15 mouse cellular contexts compared by ENCODE assay signal in the genomic region with DNA sequence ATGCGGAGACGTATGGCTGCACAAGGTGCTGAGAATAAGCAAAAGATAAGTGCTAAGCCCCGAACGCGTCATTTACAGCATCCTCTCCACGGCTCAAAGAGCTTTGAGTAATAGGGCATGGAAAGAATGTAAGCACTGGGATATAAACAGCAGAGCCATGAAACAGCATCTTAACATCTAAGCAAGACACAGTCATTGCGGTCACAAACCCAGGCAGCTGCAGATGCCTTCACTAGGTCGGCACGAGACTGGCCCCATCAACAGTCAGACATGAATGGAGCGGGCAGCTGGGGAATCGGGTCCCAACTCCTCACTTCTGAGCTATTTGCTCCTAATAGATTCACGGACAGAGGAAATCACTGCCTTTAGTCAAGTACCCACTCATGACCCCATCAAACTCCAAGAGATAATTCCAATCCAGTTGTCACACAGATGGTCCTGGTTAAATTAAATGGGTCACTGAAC.
A peak's percentile ranks its signal among the peaks of the same experiment; 100 is the strongest.
DNase-seq lines count a peak whose midpoint lies in the region; ATAC-seq and TF ChIP-seq lines count a peak whose summit lies in the region.
"Had no signal": no experiment of that assay in that cellular context is flagged by ENCODE, and none has a peak within 500 bp of the region (broad histone marks: within the 10 kb centered on the region; RNA-seq: fewer than 3 reads in every experiment).

No protein-coding gene starts in this region.

- no peak for DNase-seq in forebrain, embryonic 11.5 days (ENCODE audit: low spot score)
- peak; percentile 8 for DNase-seq in lung, embryonic 14.5 days
- DNase-seq in lung, adult 2 months: no peak
- DNase-seq in yolk sac, embryonic 10.5 days (ENCODE audit: low spot score): no peak
- DNase-seq in urinary bladder, postnatal 36 days (ENCODE audit: low spot score in 2 of 2): no peak
- DNase-seq: gastrocnemius, postnatal 25 days; heart, postnatal 4 days; kidney, adult 8-10 months; lung, postnatal 4 days; right cerebral cortex, postnatal 25 days; thymus, postnatal 14 days had no signal

- no peaks in the 10 kb centered on the region for H3K36me3 ChIP-seq in forebrain, embryonic 13.5 days (ENCODE audit: poor library complexity, severe bottlenecking)
- no peaks in the 10 kb centered on the region for H3K36me3 ChIP-seq in forebrain, embryonic 11.5 days (ENCODE audit: control insufficient read depth, insufficient read depth, low read length)
- no peaks in the 10 kb centered on the region for H3K36me3 ChIP-seq in lung, embryonic 14.5 days (ENCODE audit: insufficient read depth)
- H3K36me3 ChIP-seq in hindbrain, embryonic 16.5 days (ENCODE audit: control insufficient read depth, insufficient read depth, low read length): no peaks in the 10 kb centered on the region
- H3K36me3 ChIP-seq in neural tube, embryonic 15.5 days: no peaks in the 10 kb centered on the region

- ATAC-seq in forebrain, embryonic 13.5 days: peak; percentile 14; the same call in 1 of the 2 replicates
- ATAC-seq in forebrain, embryonic 11.5 days (replicated peaks; ENCODE audit: low FRiP score): no peak
- ATAC-seq in lung, embryonic 14.5 days (ENCODE audit: insufficient read depth): peak; percentile 17; the same call in 1 of the 2 replicates
- ATAC-seq in hindbrain, embryonic 16.5 days: peak; percentile 48
- ATAC-seq in neural tube, embryonic 15.5 days (ENCODE audit: low FRiP score): no peak; the same call in 1 of the 2 replicates

- no peaks in the 10 kb centered on the region for H3K9me3 ChIP-seq in forebrain, embryonic 13.5 days (replicated peaks)
- H3K9me3 ChIP-seq in forebrain, embryonic 11.5 days (ENCODE audit: control insufficient read depth, low read length): no peaks in the 10 kb centered on the region
- H3K9me3 ChIP-seq in lung, embryonic 14.5 days (ENCODE audit: low read depth, low read length): no peaks in the 10 kb centered on the region
- no peaks in the 10 kb centered on the region for H3K9me3 ChIP-seq in hindbrain, embryonic 16.5 days (ENCODE audit: control insufficient read depth, low read length)
- H3K9me3 ChIP-seq in neural tube, embryonic 15.5 days (replicated peaks): no peaks in the 10 kb centered on the region

- H3K9ac ChIP-seq in forebrain, embryonic 13.5 days: no peak overlapping the region
- no peak overlapping the region for H3K9ac ChIP-seq in forebrain, embryonic 11.5 days (ENCODE audit: low read length)
- no peak overlapping the region for H3K9ac ChIP-seq in lung, embryonic 14.5 days
- H3K9ac ChIP-seq in hindbrain, embryonic 16.5 days (ENCODE audit: low read depth, low read length): no peak overlapping the region
- no peak overlapping the region for H3K9ac ChIP-seq in neural tube, embryonic 15.5 days (replicated peaks)

- H3K4me3 ChIP-seq in forebrain, embryonic 13.5 days: no peak overlapping the region
- H3K4me3 ChIP-seq in forebrain, embryonic 11.5 days (ENCODE audit: low read depth, low read length): no peak overlapping the region
- no peak overlapping the region for H3K4me3 ChIP-seq in lung, embryonic 14.5 days (ENCODE audit: low read depth, low read length)
- no peak overlapping the region for H3K4me3 ChIP-seq in lung, adult 2 months (replicated peaks; ENCODE audit: extremely low read depth, low read depth, low read length)
- no peak overlapping the region for H3K4me3 ChIP-seq in hindbrain, embryonic 16.5 days (ENCODE audit: low read length)
- no peak overlapping the region for H3K4me3 ChIP-seq in neural tube, embryonic 15.5 days (replicated peaks)
- H3K4me3 ChIP-seq: left cerebral cortex, adult 2 months had no signal

- peak overlapping the region; percentile 16; the same call in 1 of the 2 replicates for H3K27ac ChIP-seq in forebrain, embryonic 13.5 days
- H3K27ac ChIP-seq in forebrain, embryonic 11.5 days (ENCODE audit: low read depth, low read length): no peak overlapping the region
- H3K27ac ChIP-seq in lung, embryonic 14.5 days (ENCODE audit: low read depth): no peak overlapping the region
- no peak overlapping the region for H3K27ac ChIP-seq in hindbrain, embryonic 16.5 days (ENCODE audit: low read depth, low read length)
- H3K27ac ChIP-seq in neural tube, embryonic 15.5 days (replicated peaks): no peak overlapping the region
- H3K27ac ChIP-seq: left cerebral cortex, adult 2 months had no signal

- peaks cover 14% of the 10 kb centered on the region for H3K4me1 ChIP-seq in forebrain, embryonic 13.5 days
- H3K4me1 ChIP-seq in forebrain, embryonic 11.5 days (replicated peaks; ENCODE audit: control insufficient read depth, insufficient read depth, low read length): no peaks in the 10 kb centered on the region
- no peaks in the 10 kb centered on the region for H3K4me1 ChIP-seq in lung, embryonic 14.5 days (ENCODE audit: insufficient read depth)
- H3K4me1 ChIP-seq in lung, adult 2 months (ENCODE audit: control insufficient read depth, insufficient read depth, low read length): no peaks in the 10 kb centered on the region
- 0 out of 2 replicates have a peak, but pooled peaks cover 3% of the 10 kb centered on the region for H3K4me1 ChIP-seq in hindbrain, embryonic 16.5 days (ENCODE audit: control insufficient read depth, insufficient read depth, low read depth, low read length)
- peaks cover 11% of the 10 kb centered on the region for H3K4me1 ChIP-seq in neural tube, embryonic 15.5 days

- no peaks in the 10 kb centered on the region for H3K27me3 ChIP-seq in forebrain, embryonic 13.5 days
- no peaks in the 10 kb centered on the region for H3K27me3 ChIP-seq in forebrain, embryonic 11.5 days (ENCODE audit: control insufficient read depth, insufficient read depth, low read length)
- H3K27me3 ChIP-seq in lung, embryonic 14.5 days (ENCODE audit: insufficient read depth, low read length): no peaks in the 10 kb centered on the region
- H3K27me3 ChIP-seq in hindbrain, embryonic 16.5 days (replicated peaks; ENCODE audit: control insufficient read depth, insufficient read depth, low read length): no peaks in the 10 kb centered on the region; the same call in 1 of the 2 replicates
- no peaks in the 10 kb centered on the region for H3K27me3 ChIP-seq in neural tube, embryonic 15.5 days (replicated peaks)

- no peak for TF ChIP-seq POLR2A in lung, adult 2 months (IDR thresholded peaks at IDR 0.05; ENCODE audit: borderline replicate concordance, extremely low read depth, low read depth, low read length)

- WGBS in forebrain, embryonic 13.5 days: 68% methylated on average over 12 of the region's 12 CpGs
- WGBS in forebrain, embryonic 11.5 days: 75% methylated on average over 12 of the region's 12 CpGs
- WGBS in lung, embryonic 14.5 days: 41% methylated on average over 12 of the region's 12 CpGs
- WGBS in lung, adult 2 months: 46% methylated on average over 12 of the region's 12 CpGs
- WGBS in hindbrain, embryonic 16.5 days: 44% methylated on average over 12 of the region's 12 CpGs
- 38% methylated on average over 12 of the region's 12 CpGs for WGBS in neural tube, embryonic 15.5 days

- no peak for TF ChIP-seq CTCF in lung, embryonic 14.5 days (IDR thresholded peaks at IDR 0.05; ENCODE audit: low read depth)
- TF ChIP-seq CTCF in lung, adult 2 months (IDR thresholded peaks at IDR 0.05; ENCODE audit: insufficient read depth, low read length): no peak

- no peak overlapping the region for H3K4me2 ChIP-seq in forebrain, embryonic 13.5 days
- no peak overlapping the region for H3K4me2 ChIP-seq in forebrain, embryonic 11.5 days (ENCODE audit: low read depth, low read length, severe bottlenecking)
- no peak overlapping the region for H3K4me2 ChIP-seq in lung, embryonic 14.5 days
- no peak overlapping the region for H3K4me2 ChIP-seq in hindbrain, embryonic 16.5 days (ENCODE audit: low read length)
- peak overlapping the region; percentile 1; the same call in 1 of the 2 replicates for H3K4me2 ChIP-seq in neural tube, embryonic 15.5 days

Comparison
In these comparisons a context has a peak if more than half of its experiments do, and no peak if none do; other contexts are left out.
1. ATAC-seq: peak in forebrain, embryonic 13.5 days (single experiment), lung, embryonic 14.5 days (single experiment) and hindbrain, embryonic 16.5 days (single experiment); none in forebrain, embryonic 11.5 days (single experiment) and neural tube, embryonic 15.5 days (single experiment).